Mouse (Mus musculus): ENCODE measurements around the gene Adal.

- TF ChIP-seq CTCF (conservative IDR thresholded peaks at IDR 0.05; ENCODE audit: low read length) (no peak), POU5F1 (IDR thresholded peaks at IDR 0.05; ENCODE audit: borderline replicate concordance, low read length) (no peak)
Measured at GRCm38 (mm10) chr2:121141216-121142035, 1.2 kb downstream of the Adal start.
